Mouse (Mus musculus) brown adipose tissue, adult 24 weeks (tissue): ENCODE results near the gene Gm5737. TPM values are rescaled to one million over a fixed set of nuclear protein-coding genes. Genes with fewer than 3 reads are reported as not detected.

ENCODE experiments used
- H3K27ac ChIP-seq: fragments of 200-500 bp; replicated peaks from 2 replicates; pipeline ENCODE4 v1.5.1; 2012; ENCODE audit warnings: low read depth, mild to moderate bottlenecking, low read length
- H3K4me1 ChIP-seq: fragments of 200-500 bp; 2 replicates; pipeline ENCODE4 v1.6.1; 2012; ENCODE audit warnings: low read length, mixed read lengths; ENCODE audit not compliant: control insufficient read depth, insufficient read depth, insufficient read length
- H3K4me3 ChIP-seq: fragments of 200-500 bp; 2 replicates; pipeline ENCODE4 v1.5.1; 2012; ENCODE audit warnings: low read depth, mild to moderate bottlenecking, low read length, moderate library complexity; ENCODE audit not compliant: insufficient read depth
- polyA plus RNA-seq: library from polyadenylated mRNA; stranded (reverse); fragments of >200 nt; gene quantifications from 2 replicates; pipeline ENCODE4 v1.2.4, GENCODE M21; 2012; ENCODE audit not compliant: missing spikeins, insufficient read depth, insufficient read length

Gene Gm5737
- polyA plus RNA-seq, 1 experiment: not detected

- no peak overlapping the region for H3K27ac ChIP-seq
Observed at GRCm38 (mm10) chr7:120879972-120880371, 67.8 kb downstream of the Gm5737 start.

GRCm38 (mm10) chr7:120880770-120881169, 68.6 kb downstream of the Gm5737 start:
- H3K4me1 ChIP-seq: peaks cover 4% of the 10 kb centered on the region; the same call in 1 of the 2 replicates
- no peak overlapping the region for H3K4me3 ChIP-seq
- H3K27ac ChIP-seq: no peak overlapping the region

More at GRCm38 (mm10) chr7:120879972-120880371, 67.8 kb downstream of the Gm5737 start:
- peaks cover 4% of the 10 kb centered on the region; the same call in 1 of the 2 replicates for H3K4me1 ChIP-seq
- no peak overlapping the region for H3K4me3 ChIP-seq

Other genes with a start within 250 kb of the Gm5737 start
- 1,707 and 1,711 TPM in 2 replicates for gene Uqcrc2, start 177.2 kb upstream of the Gm5737 start, polyA plus RNA-seq
- gene Pdzd9, start 142.0 kb upstream of the Gm5737 start, polyA plus RNA-seq: 0.95 and 1.5 TPM in 2 replicates
- 20.5 and 20.6 TPM in 2 replicates for gene Mosmo, start 134.7 kb upstream of the Gm5737 start, polyA plus RNA-seq
- 1.3 and 1.7 TPM in 2 replicates for gene Vwa3a, start 73.0 kb upstream of the Gm5737 start, polyA plus RNA-seq
- gene Eef2k, start 30.5 kb downstream of the Gm5737 start, polyA plus RNA-seq: 3.5 and 5.0 TPM in 2 replicates
- gene Polr3e, start 105.4 kb downstream of the Gm5737 start, polyA plus RNA-seq: 6.1 and 7.9 TPM in 2 replicates
- gene Cdr2, start 169.9 kb downstream of the Gm5737 start, polyA plus RNA-seq: 6.5 and 8.6 TPM in 2 replicates
- gene Mfsd13b, start 170.1 kb downstream of the Gm5737 start, polyA plus RNA-seq: not detected in 2 replicates
- 60.4 and 82.4 TPM in 2 replicates for gene Mettl9, start 222.1 kb downstream of the Gm5737 start, polyA plus RNA-seq